Mouse (Mus musculus) gastrocnemius, postnatal 4 days (tissue): ENCODE results near the gene Gdap1l1. TPM values are rescaled to one million over a fixed set of nuclear protein-coding genes. Genes with fewer than 3 reads are reported as not detected.

ENCODE experiments used
- total RNA-seq, 2 experiments: library from RNA; stranded (reverse); gene quantifications; 2 replicates each; pipeline ENCODE4 v1.2.3; 2021

Gdap1l1 gene
- total RNA-seq, 2 experiments from 2014 or later, result not detected

Other genes with a start within 250 kb of the Gdap1l1 start
- gene Tox2, start 235.4 kb upstream of the Gdap1l1 start, total RNA-seq, result 1 to 10 TPM; 1.5 to 1.9 TPM
- gene Jph2, start 40.5 kb upstream of the Gdap1l1 start, total RNA-seq, result 100 to 1,000 TPM; 166 to 199 TPM
- 10 to 100 TPM; 31.3 to 33.8 TPM for gene Oser1, start 13.8 kb upstream of the Gdap1l1 start, total RNA-seq
- 10 to 100 TPM; 19.6 to 21.6 TPM for gene Fitm2, start 34.2 kb downstream of the Gdap1l1 start, total RNA-seq
- gene R3hdml, start 53.8 kb downstream of the Gdap1l1 start, total RNA-seq, result not detected
- gene Hnf4a, start 68.3 kb downstream of the Gdap1l1 start, total RNA-seq, result under 1 TPM; 0.07 to 0.54 TPM
- gene Ttpal, start 163.8 kb downstream of the Gdap1l1 start, total RNA-seq, result 10 to 100 TPM; 15.5 to 17.1 TPM
- 100 to 1,000 TPM; 152 to 163 TPM for gene Serinc3, start 206.7 kb downstream of the Gdap1l1 start, total RNA-seq
- gene Pkig, start 219.9 kb downstream of the Gdap1l1 start, total RNA-seq, result 100 to 1,000 TPM; 153 to 176 TPM